Mouse (Mus musculus) Patski (cell line): ENCODE measurements around the gene Suclg2. TPM values are rescaled to one million over a fixed set of nuclear protein-coding genes. Genes with fewer than 3 reads are reported as not detected.

Source experiments
- ATAC-seq: fragments of 100-300 bp; one replicate; pipeline ENCODE4 v1.8.0; 2021
- CTCF ChIA-PET: fragments of 350-600 bp; sonication (Branson Sonifier 250); formaldehyde crosslinking; loops from one replicate; lab custom pipeline; 2022; ENCODE audit warnings: inconsistent platforms; lab: Charles Lee
- POLR2A ChIA-PET: fragments of 350-600 bp; sonication (Branson Sonifier 250); formaldehyde crosslinking; loops from one replicate; lab custom pipeline; 2022; ENCODE audit warnings: antibody characterized with exemption, inconsistent platforms; lab: Charles Lee
- DNase-seq: peaks from one replicate; pipeline ENCODE4 v3.0.0-alpha.2; 2011; ENCODE audit warnings: low read depth, low spot score
- H3K27me3 ChIP-seq: fragments of 371-371 bp; one replicate; pipeline ENCODE4 v1.5.1; 2021
- CTCF ChIP-seq: fragments of 100-300 bp; IDR thresholded peaks from one replicate; pipeline ENCODE4 v1.5.1; 2021
- in situ Hi-C: fragments of 300-500 bp; cut with MboI; formaldehyde crosslinking; loops from 3 replicates; pipeline ENCODE4 v1.11.1; 2018; ENCODE audit warnings: low pct_unique_long_range_greater_than_20kb, mixed read lengths
- polyA plus RNA-seq: library from polyadenylated mRNA; unstranded; gene quantifications from one replicate; pipeline ENCODE4 v1.2.3, GENCODE M21; 2021

Gene Suclg2
- polyA plus RNA-seq, 1 experiment from 2014 or later, result 176 TPM

GRCm38 (mm10) chr6:95484183-95484818, 234.3 kb downstream of the Suclg2 start:
- ChIA-PET CTCF (interaction anchor here (1.9 kb wide), 1 partner anchor 192 kb away, joined by 4 read pairs; no protein-coding TSS in a partner anchor), POLR2A (no interaction called here)
- DNase-seq (no peak), ATAC-seq (peak; percentile 39)
- H3K27me3 ChIP-seq, result no peaks in the 10 kb centered on the region
- TF ChIP-seq CTCF, result peak; percentile 70
- in situ Hi-C loops, result no loop called here

- POLR2A ChIA-PET, result no interaction called here
Measured at GRCm38 (mm10) chr6:95483686-95484085, 234.9 kb downstream of the Suclg2 start.

DNA sequence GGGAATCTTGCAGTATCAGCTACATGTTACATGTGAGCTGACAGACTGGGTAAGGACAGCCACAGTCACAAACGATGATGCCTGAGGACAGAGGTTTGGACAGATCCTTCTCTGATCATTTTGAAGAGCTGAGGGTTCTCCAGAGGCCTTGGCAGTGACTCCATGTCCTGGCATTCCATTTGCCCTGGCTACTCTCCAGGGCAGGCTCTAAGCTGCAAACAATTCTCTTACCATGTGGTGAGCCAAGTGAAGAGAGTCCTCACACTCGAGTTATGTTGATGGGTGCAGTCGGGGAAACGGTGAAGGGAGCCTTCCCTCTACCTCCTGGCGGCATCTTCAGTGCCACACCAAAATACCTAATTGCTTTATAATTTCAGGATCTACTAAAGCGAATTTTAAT, 235.5 kb downstream of the Suclg2 start:
- in situ Hi-C loops, result no loop called here
- ATAC-seq (no peak), DNase-seq (no peak)
- TF ChIP-seq CTCF, result no peak
- POLR2A ChIA-PET, result no interaction called here
- CTCF ChIA-PET, result interaction anchor here (1.3 kb wide), 1 partner anchor 10 kb away, joined by 3 read pairs; no protein-coding TSS in a partner anchor
- H3K27me3 ChIP-seq, result no peaks in the 10 kb centered on the region

More at GRCm38 (mm10) chr6:95483686-95484085, 234.9 kb downstream of the Suclg2 start:
- no peak for TF ChIP-seq CTCF
- DNase-seq, result no peak
- CTCF ChIA-PET, result interaction anchor here (1.3 kb wide), 1 partner anchor 9 kb away, joined by 3 read pairs; no protein-coding TSS in a partner anchor
- ATAC-seq, result no peak
- no peaks in the 10 kb centered on the region for H3K27me3 ChIP-seq
- in situ Hi-C loops, result no loop called here

DNA sequence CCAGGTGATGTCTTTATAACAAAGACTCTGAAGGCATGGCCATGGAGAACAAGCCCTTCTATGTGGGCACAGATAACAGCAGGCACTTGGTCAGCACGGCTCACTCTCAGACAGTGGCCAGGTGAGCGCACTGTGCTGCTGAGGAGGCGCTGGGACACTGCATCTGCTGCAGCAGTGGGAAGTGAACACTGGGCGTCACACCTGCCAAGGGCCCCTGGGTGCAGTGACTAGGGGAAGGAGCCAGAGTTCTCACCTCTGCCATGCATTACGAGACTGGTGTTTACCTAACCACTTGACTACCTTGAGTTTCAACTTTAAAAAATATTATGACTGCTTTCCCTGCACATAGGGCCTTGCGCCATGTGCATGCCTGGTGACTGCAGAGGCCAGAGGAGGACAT, 238.8 kb downstream of the Suclg2 start:
- CTCF ChIA-PET, result interaction anchor here (1.4 to 2.4 kb wide), 2 partner anchors 10 to 21 kb away, joined by 3 to 6 read pairs; no protein-coding TSS in a partner anchor
- in situ Hi-C loops, result no loop called here
- no peak for ATAC-seq
- POLR2A ChIA-PET, result no interaction called here
- no peak for DNase-seq
- TF ChIP-seq CTCF, result no peak
- H3K27me3 ChIP-seq, result no peaks in the 10 kb centered on the region

- CTCF ChIA-PET, result interaction anchor here (1.1 to 1.3 kb wide), 2 partner anchors 11 to 17 kb away, joined by 4 to 6 read pairs; no protein-coding TSS in a partner anchor
- no peak for ATAC-seq
Measured at GRCm38 (mm10) chr6:95469521-95469920, 249.1 kb downstream of the Suclg2 start.

DNA sequence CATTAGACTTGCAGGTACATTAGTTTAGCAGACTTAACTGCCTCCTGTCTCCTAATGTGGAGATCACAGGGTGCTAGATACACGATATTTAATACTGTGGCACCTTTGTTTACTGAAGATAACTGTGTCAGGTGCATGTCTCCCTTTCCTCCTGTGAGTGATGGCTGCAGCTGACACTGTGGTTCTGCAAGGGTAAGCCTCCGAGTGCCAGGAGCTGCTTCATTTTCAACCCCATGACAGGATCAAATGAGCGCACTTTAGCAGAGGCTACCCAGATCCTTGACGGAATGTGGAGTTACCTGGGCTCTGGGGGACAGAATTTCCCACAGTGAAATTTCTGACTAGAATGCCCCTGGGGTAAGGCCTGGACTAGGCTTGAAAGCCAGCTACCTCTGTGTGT, 253.3 kb downstream of the Suclg2 start:
- CTCF ChIA-PET, result no interaction called here
- no peak for ATAC-seq
- no peak for DNase-seq
- H3K27me3 ChIP-seq, result no peaks in the 10 kb centered on the region
- TF ChIP-seq CTCF, result no peak
- in situ Hi-C loops, result no loop called here
- POLR2A ChIA-PET, result no interaction called here

More at GRCm38 (mm10) chr6:95469521-95469920, 249.1 kb downstream of the Suclg2 start:
- in situ Hi-C loops, result no loop called here
- POLR2A ChIA-PET, result no interaction called here
- no peak for DNase-seq
- no peak for TF ChIP-seq CTCF
- H3K27me3 ChIP-seq, result no peaks in the 10 kb centered on the region

DNA sequence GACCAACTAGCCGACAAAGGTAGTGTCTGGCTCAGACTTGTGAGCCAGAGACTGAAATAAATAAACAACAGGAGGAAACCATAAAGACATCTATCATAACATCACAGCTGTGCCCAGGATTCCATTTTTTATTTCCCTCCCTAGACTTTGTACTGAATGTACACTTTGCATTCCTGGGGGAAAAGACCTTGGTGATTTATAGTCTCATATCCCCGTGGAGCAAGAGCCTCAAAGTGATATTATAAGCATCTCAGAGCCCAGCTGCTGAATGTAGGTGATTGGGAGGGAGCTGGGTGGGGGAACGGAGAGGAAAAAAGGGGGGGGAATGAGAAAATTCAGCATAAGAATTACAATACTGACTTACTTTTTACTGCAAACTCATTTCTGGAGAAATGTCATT, 259.2 kb downstream of the Suclg2 start:
- CTCF ChIA-PET, result no interaction called here
- ATAC-seq, result no peak
- no peak for TF ChIP-seq CTCF
- peaks cover 15% of the 10 kb centered on the region for H3K27me3 ChIP-seq
- in situ Hi-C loops, result no loop called here
- DNase-seq, result no peak
- POLR2A ChIA-PET, result no interaction called here

DNA sequence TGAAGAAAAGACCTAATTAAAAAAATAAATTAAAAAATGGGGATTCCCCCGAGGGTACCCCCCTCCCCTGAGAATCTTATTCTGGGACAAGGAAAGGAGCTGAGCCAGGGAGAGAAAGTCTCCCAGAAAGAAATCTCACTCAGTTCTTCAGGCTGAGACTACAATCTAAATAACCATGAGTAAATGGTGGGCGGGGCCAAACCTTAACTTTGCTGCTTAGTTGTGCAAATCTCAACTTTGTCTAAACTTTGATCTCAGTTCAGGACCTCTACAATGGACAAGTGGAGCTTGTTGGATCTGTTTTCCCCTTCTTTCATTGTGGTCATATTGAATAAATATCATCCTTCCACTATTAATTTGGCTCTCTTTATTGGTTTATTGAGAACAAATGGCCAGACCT, 272.4 kb downstream of the Suclg2 start:
- CTCF ChIA-PET, result no interaction called here
- no peak for TF ChIP-seq CTCF
- DNase-seq (no peak), ATAC-seq (no peak)
- in situ Hi-C loops, result no loop called here
- POLR2A ChIA-PET, result no interaction called here
- H3K27me3 ChIP-seq, result peaks cover 26% of the 10 kb centered on the region

DNA sequence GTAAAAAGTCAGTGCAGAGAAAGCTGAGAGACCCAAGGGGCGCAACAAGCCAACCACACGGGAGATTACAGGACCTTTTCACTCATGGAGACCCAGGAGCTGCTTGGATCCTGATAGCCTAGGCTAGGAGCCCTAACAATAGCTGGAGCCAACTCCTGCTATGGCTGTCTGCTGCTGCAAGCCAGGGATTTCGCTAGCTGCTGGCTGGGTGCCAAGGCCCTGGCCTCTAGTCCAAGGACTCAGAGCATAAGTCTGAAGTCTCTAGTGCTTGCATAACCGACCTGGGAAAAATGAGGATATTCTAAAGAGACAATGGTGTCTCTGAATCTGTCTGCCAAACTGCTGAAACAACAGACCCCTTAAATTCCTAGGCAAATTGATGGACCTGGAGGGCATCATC, 273.6 kb downstream of the Suclg2 start:
- in situ Hi-C loops, result no loop called here
- ATAC-seq, result no peak
- DNase-seq, result no peak
- TF ChIP-seq CTCF, result no peak
- ChIA-PET POLR2A (no interaction called here), CTCF (no interaction called here)
- H3K27me3 ChIP-seq, result peaks cover 31% of the 10 kb centered on the region
